Mouse (Mus musculus) forebrain, embryonic 14.5 days (tissue): ENCODE data around the gene Pml. TPM values are rescaled to one million over a fixed set of nuclear protein-coding genes. Genes with fewer than 3 reads are reported as not detected.
A peak's percentile ranks its signal among the peaks of the same experiment; 100 is the strongest.

Experiments
- ATAC-seq: fragments of 200-750 bp; cut with Nextera tagmentation; 2 replicates; pipeline ENCODE4 v1.8.0; 2017; ENCODE audit warnings: mild to moderate bottlenecking, moderate library complexity
- DNase-seq: peaks from one replicate; pipeline ENCODE4 v3.0.0-alpha.2; 2015; ENCODE audit warnings: low spot score
- H3K27ac ChIP-seq: fragments of 300-500 bp; sonication (generic); 2 replicates; pipeline ENCODE4 v1.5.1; 2014; ENCODE audit warnings: low read depth, mild to moderate bottlenecking, control low read depth, low read length, moderate library complexity
- H3K27me3 ChIP-seq: fragments of 300-500 bp; sonication (generic); replicated peaks from 2 replicates; pipeline ENCODE4 v1.6.1; 2014; ENCODE audit warnings: low read length, control low read depth, mixed read lengths; ENCODE audit not compliant: control insufficient read depth, insufficient read depth
- H3K36me3 ChIP-seq: fragments of 300-500 bp; sonication (generic); 2 replicates; pipeline ENCODE4 v1.6.1; 2014; ENCODE audit warnings: low read length, control low read depth; ENCODE audit not compliant: control insufficient read depth, insufficient read depth
- H3K4me1 ChIP-seq: fragments of 300-500 bp; sonication (generic); 2 replicates; pipeline ENCODE4 v1.6.1; 2014; ENCODE audit warnings: antibody characterized with exemption, low read length, control low read depth; ENCODE audit not compliant: control insufficient read depth, insufficient read depth
- H3K4me2 ChIP-seq: fragments of 300-500 bp; sonication (generic); 2 replicates; pipeline ENCODE4 v1.6.1; 2014; ENCODE audit warnings: mild to moderate bottlenecking, control low read depth, low read length
- H3K4me3 ChIP-seq: fragments of 300-500 bp; sonication (generic); 2 replicates; pipeline ENCODE4 v1.5.1; 2014; ENCODE audit warnings: low read depth, low read length, control low read depth
- H3K9ac ChIP-seq: fragments of 300-500 bp; sonication (generic); 2 replicates; pipeline ENCODE4 v1.6.1; 2014; ENCODE audit warnings: mild to moderate bottlenecking, low read length, control low read depth, moderate library complexity
- H3K9me3 ChIP-seq: fragments of 300-500 bp; sonication (generic); replicated peaks from 2 replicates; pipeline ENCODE4 v1.6.1; 2016; ENCODE audit warnings: low read length, control low read depth, mixed read lengths; ENCODE audit not compliant: control insufficient read depth
- WGBS: fragments of 180-500 bp; shearing (Covaris S2); extraction: QIAGEN DNeasy Blood & Tissue Kit; methylation state at CpG from one replicate; pipeline ENCODE4 v1.1.7; 2014; 5-methylcytosine and 5-hydroxymethylcytosine counted together
- polyA plus RNA-seq: library from polyadenylated mRNA; unstranded; fragments of >200 nt; fragmentation: Nextera tagmentation; extraction: Ambion mirVana; gene quantifications from 2 replicates; pipeline ENCODE4 v1.2.1, GENCODE M21; 2014

Gene Pml
- polyA plus RNA-seq, 1 experiment from 2014 or later = 5.3 TPM

GRCm38 (mm10) chr9:58202676-58203453 is 46.7 kb downstream of the Pml start:
- Histone ChIP-seq H3K27ac (peak overlapping the region; percentile 96), H3K4me3 (peak overlapping the region; percentile 45), H3K27me3 (peaks cover 39% of the 10 kb centered on the region), H3K4me2 (peak overlapping the region; percentile 53), H3K9ac (peak overlapping the region; percentile 82), H3K36me3 (peaks cover 18% of the 10 kb centered on the region), H3K4me1 (peaks cover 19% of the 10 kb centered on the region), H3K9me3 (no peaks in the 10 kb centered on the region)
- WGBS = 4% methylated on average over 14 of the region's 14 CpGs
- ATAC-seq = no peak
- DNase-seq = peak; percentile 55

- H3K36me3 ChIP-seq = peaks cover 26% of the 10 kb centered on the region
- H3K4me2 ChIP-seq = peak overlapping the region; percentile 53
- ATAC-seq (peak; percentile 12; the same call in 1 of the 2 replicates), DNase-seq (peak; percentile 73)
- peaks cover 47% of the 10 kb centered on the region for H3K27me3 ChIP-seq
- peak overlapping the region; percentile 82 for H3K9ac ChIP-seq
- WGBS = under 1% methylated on average over 37 of the region's 37 CpGs
- peaks cover 21% of the 10 kb centered on the region for H3K4me1 ChIP-seq
- H3K27ac ChIP-seq = peak overlapping the region; percentile 96
- H3K9me3 ChIP-seq = no peaks in the 10 kb centered on the region
- peak overlapping the region; percentile 45 for H3K4me3 ChIP-seq
These were observed 47.6 kb downstream of the Pml start for GRCm38 (mm10) chr9:58201861-58202549.

GRCm38 (mm10) chr9:58201091-58201842 is 48.3 kb downstream of the Pml start:
- Histone ChIP-seq H3K4me2 (peak overlapping the region; percentile 53), H3K9ac (peak overlapping the region; percentile 82), H3K4me1 (peaks cover 19% of the 10 kb centered on the region), H3K27me3 (peaks cover 47% of the 10 kb centered on the region), H3K9me3 (no peaks in the 10 kb centered on the region), H3K27ac (peak overlapping the region; percentile 96), H3K36me3 (peaks cover 29% of the 10 kb centered on the region), H3K4me3 (peak overlapping the region; percentile 45)
- peak; percentile 52 for DNase-seq
- under 1% methylated on average over 24 of the region's 24 CpGs for WGBS
- ATAC-seq = no peak

- Histone ChIP-seq H3K27me3 (peaks cover 52% of the 10 kb centered on the region), H3K9me3 (no peaks in the 10 kb centered on the region), H3K4me3 (peak overlapping the region; percentile 45), H3K4me1 (peaks cover 22% of the 10 kb centered on the region), H3K9ac (peak overlapping the region; percentile 82), H3K27ac (peak overlapping the region; percentile 96), H3K4me2 (peak overlapping the region; percentile 53), H3K36me3 (peaks cover 29% of the 10 kb centered on the region)
- WGBS = 9% methylated on average over 11 of the region's 11 CpGs
- no peak for ATAC-seq
- DNase-seq = peak; percentile 60
These were observed 49.1 kb downstream of the Pml start for GRCm38 (mm10) chr9:58200270-58201090.

- DNase-seq (peak; percentile 49), ATAC-seq (no peak)
- H3K9ac ChIP-seq = peak overlapping the region; percentile 82
- peaks cover 29% of the 10 kb centered on the region for H3K36me3 ChIP-seq
- H3K4me3 ChIP-seq = peak overlapping the region; percentile 45
- no peaks in the 10 kb centered on the region for H3K9me3 ChIP-seq
- 1% methylated on average over 41 of the region's 41 CpGs for WGBS
- H3K27me3 ChIP-seq = peaks cover 52% of the 10 kb centered on the region
- H3K4me1 ChIP-seq = peaks cover 22% of the 10 kb centered on the region
- peak overlapping the region; percentile 96 for H3K27ac ChIP-seq
- peak overlapping the region; percentile 53 for H3K4me2 ChIP-seq
These were observed 50.0 kb downstream of the Pml start for GRCm38 (mm10) chr9:58199381-58200269.

GRCm38 (mm10) chr9:58198801-58199371 is 50.7 kb downstream of the Pml start:
- Histone ChIP-seq H3K4me3 (peak overlapping the region; percentile 45), H3K27me3 (peaks cover 52% of the 10 kb centered on the region), H3K9me3 (no peaks in the 10 kb centered on the region), H3K9ac (peak overlapping the region; percentile 82), H3K36me3 (peaks cover 29% of the 10 kb centered on the region), H3K4me2 (peak overlapping the region; percentile 53), H3K27ac (peak overlapping the region; percentile 96), H3K4me1 (peaks cover 22% of the 10 kb centered on the region)
- 3% methylated on average over 38 of the region's 38 CpGs for WGBS
- no peak for DNase-seq
- ATAC-seq = no peak

- Histone ChIP-seq H3K4me1 (peaks cover 22% of the 10 kb centered on the region), H3K36me3 (peaks cover 29% of the 10 kb centered on the region), H3K4me2 (peak overlapping the region; percentile 53), H3K27me3 (peaks cover 50% of the 10 kb centered on the region), H3K9me3 (no peaks in the 10 kb centered on the region), H3K4me3 (peak overlapping the region; percentile 45), H3K27ac (peak overlapping the region; percentile 96), H3K9ac (peak overlapping the region; percentile 82)
- WGBS = 3% methylated on average over 58 of the region's 58 CpGs
- ATAC-seq (peak; percentile 25; the same call in 1 of the 2 replicates), DNase-seq (peak; percentile 77)
These were observed 51.5 kb downstream of the Pml start for GRCm38 (mm10) chr9:58197781-58198701.
